Mouse (Mus musculus) retina, postnatal 7 days (tissue): ENCODE results near the gene Pck1.

ENCODE experiments used
- DNase-seq: peaks from one replicate; pipeline ENCODE4 v3.0.0-alpha.2; 2012; ENCODE audit warnings: low read depth, low spot score

The Pck1 gene

GRCm38 (mm10) chr2:173173521-173174511 lies 21.0 kb downstream of the Pck1 start:
- DNase-seq = no peak

- DNase-seq = no peak
Measured at GRCm38 (mm10) chr2:173174569-173174968, 21.7 kb downstream of the Pck1 start.

GRCm38 (mm10) chr2:173175703-173176102 lies 22.9 kb downstream of the Pck1 start:
- DNase-seq = no peak

- no peak for DNase-seq
Measured at GRCm38 (mm10) chr2:173177481-173177880, 24.6 kb downstream of the Pck1 start.

GRCm38 (mm10) chr2:173177951-173178350 lies 25.1 kb downstream of the Pck1 start:
- DNase-seq = no peak

- no peak for DNase-seq
Measured at GRCm38 (mm10) chr2:173179046-173179445, 26.2 kb downstream of the Pck1 start.

- DNase-seq = no peak
Measured at GRCm38 (mm10) chr2:173180026-173180425, 27.2 kb downstream of the Pck1 start.

GRCm38 (mm10) chr2:173180721-173181388 lies 28.0 kb downstream of the Pck1 start:
- no peak for DNase-seq

GRCm38 (mm10) chr2:173181486-173181885 lies 28.6 kb downstream of the Pck1 start:
- no peak for DNase-seq

- DNase-seq = no peak
Measured at GRCm38 (mm10) chr2:173181901-173182300, 29.1 kb downstream of the Pck1 start.

- DNase-seq = no peak
Measured at GRCm38 (mm10) chr2:173182796-173183195, 29.9 kb downstream of the Pck1 start.

GRCm38 (mm10) chr2:173183311-173183710 lies 30.5 kb downstream of the Pck1 start:
- DNase-seq = no peak

GRCm38 (mm10) chr2:173183836-173184460 lies 31.1 kb downstream of the Pck1 start:
- DNase-seq = peak; percentile 42

GRCm38 (mm10) chr2:173184475-173185080 lies 31.7 kb downstream of the Pck1 start:
- no peak for DNase-seq

GRCm38 (mm10) chr2:173185282-173185681 lies 32.4 kb downstream of the Pck1 start:
- DNase-seq = no peak

GRCm38 (mm10) chr2:173186047-173186943 lies 33.4 kb downstream of the Pck1 start:
- peak; percentile 76 for DNase-seq

GRCm38 (mm10) chr2:173187182-173187855 lies 34.5 kb downstream of the Pck1 start:
- DNase-seq = no peak

- DNase-seq = no peak
Measured at GRCm38 (mm10) chr2:173194796-173195195, 41.9 kb downstream of the Pck1 start.

GRCm38 (mm10) chr2:173202924-173203689 lies 50.3 kb downstream of the Pck1 start:
- DNase-seq = no peak
